Mouse (Mus musculus): ENCODE data around the gene Ano8. TPM values are rescaled to one million over a fixed set of nuclear protein-coding genes. Genes with fewer than 3 reads are reported as not detected.

Ano8 gene
- total RNA-seq, 2 experiments from 2014 or later: 14.0 to 15.1 TPM

DNA sequence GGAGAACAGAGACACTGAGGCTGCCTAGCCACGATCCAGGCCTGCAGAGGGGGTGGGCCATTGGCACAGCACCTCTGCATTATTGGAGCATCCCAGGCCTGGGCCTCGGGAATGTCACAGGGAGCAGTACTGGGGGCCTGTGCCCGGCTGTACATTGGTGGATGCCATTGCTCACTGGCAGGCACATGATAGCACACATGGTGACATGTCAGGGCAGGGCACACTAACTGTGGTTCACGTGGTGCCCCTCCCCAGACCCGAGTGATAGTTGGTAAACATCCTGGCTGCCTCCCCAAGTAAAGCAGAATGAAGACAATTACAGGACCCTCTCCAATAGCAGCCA lies 14.9 kb downstream of the Ano8 start:
- no peak for DNase-seq

- no peak for DNase-seq
Measured at GRCm38 (mm10) chr8:71470146-71470912, 15.4 kb downstream of the Ano8 start.

DNA sequence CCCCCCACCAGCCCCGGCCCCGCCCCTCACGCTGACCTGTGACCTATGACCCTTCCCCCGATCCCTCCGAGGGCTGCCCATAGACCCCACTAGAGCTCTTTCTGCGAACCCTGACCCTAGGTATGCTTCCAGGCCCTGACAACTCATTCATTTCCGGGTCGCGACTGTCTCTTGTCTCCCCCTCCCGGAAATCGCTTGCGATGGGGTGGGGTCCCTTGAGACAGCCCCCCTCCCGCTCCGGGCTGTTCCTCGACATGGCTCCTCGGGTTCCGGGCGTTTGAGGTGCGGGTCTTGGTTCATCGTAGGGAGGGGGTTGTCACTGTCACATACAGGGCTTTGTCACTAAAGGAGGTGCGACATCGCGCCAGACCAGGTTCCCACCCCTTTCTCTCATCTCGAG lies 16.4 kb downstream of the Ano8 start:
- peak; percentile 37 to 59 for DNase-seq

GRCm38 (mm10) chr8:71468916-71469315 lies 16.8 kb downstream of the Ano8 start, which contains the start of gene Dda1:
Dda1 (plus strand) TSS chr8:71469199.
- peak; percentile 98 for DNase-seq

DNA sequence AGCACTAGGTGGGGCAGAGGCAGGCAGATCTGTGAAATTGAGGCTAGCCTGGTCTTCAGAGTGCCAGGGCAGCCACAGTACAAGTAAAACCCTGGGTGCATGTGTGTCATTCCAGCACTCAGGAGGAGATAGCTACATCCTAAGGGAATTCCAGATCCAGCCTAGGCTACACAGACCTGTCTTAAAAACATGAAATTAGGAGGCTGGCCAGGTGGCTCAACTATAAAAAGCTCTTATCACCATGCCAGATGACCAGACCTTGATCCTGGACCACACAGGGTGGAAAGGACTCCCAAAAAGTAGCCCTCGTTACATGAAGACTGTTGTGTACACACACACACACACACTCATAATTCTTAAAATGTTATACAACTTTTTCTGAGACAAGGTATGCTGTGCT lies 17.8 kb downstream of the Ano8 start:
- DNase-seq: no peak

DNA sequence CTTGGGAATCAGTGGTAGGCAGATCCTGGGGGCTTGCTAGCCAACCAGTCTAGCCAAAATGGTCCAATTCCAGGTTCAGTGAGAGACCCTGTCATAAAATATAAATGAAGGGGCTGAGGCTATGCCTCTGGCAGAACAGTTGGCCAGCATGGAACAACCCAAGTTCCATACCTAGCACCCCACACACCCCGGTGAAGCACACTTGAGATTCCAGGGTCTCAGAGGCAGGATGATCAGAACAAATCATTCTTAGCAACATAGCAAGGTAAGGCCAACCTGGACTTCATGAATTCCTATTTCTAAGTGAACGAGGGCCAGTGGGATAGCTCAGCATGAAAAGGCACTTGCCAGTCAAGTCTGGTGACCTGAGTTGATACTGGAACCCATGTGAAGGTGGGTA lies 18.6 kb downstream of the Ano8 start:
- DNase-seq: no peak

GRCm38 (mm10) chr8:71466198-71466597 lies 19.6 kb downstream of the Ano8 start:
- DNase-seq: no peak

GRCm38 (mm10) chr8:71465733-71466132 lies 20.0 kb downstream of the Ano8 start:
- DNase-seq: no peak

- DNase-seq: peak; percentile 96 to 98
Measured at GRCm38 (mm10) chr8:71464513-71465500, 21.0 kb downstream of the Ano8 start, which contains the start of gene Mrpl34. Mrpl34 (plus strand) TSS chr8:71464959.

GRCm38 (mm10) chr8:71463188-71464033 lies 22.4 kb downstream of the Ano8 start, which contains the start of gene Abhd8:
Abhd8 (minus strand) TSS chr8:71463655.
- peak; percentile 97 to 98 for DNase-seq

- DNase-seq: peak; percentile 66 to 77
Measured at GRCm38 (mm10) chr8:71462786-71463185, 23.0 kb downstream of the Ano8 start.

DNA sequence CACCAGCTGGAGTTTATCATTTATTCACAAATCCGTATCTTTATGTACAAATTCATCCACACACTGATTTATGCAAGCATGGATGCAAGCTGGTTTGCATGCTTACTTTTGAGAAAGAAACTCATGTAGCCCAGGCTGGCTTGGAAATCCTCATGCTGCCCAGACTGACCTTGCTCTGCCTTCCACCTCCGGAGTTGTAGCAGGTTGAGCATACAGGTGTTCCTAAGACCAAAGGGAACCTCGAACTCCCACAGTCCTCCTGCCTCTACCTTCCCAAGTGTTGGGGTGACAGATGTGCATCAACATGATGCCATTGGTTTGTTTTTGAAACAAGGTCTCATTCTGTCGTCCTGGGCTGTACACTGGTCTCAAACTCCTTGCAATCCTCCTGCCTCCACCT lies 23.6 kb downstream of the Ano8 start:
- no peak for DNase-seq

DNA sequence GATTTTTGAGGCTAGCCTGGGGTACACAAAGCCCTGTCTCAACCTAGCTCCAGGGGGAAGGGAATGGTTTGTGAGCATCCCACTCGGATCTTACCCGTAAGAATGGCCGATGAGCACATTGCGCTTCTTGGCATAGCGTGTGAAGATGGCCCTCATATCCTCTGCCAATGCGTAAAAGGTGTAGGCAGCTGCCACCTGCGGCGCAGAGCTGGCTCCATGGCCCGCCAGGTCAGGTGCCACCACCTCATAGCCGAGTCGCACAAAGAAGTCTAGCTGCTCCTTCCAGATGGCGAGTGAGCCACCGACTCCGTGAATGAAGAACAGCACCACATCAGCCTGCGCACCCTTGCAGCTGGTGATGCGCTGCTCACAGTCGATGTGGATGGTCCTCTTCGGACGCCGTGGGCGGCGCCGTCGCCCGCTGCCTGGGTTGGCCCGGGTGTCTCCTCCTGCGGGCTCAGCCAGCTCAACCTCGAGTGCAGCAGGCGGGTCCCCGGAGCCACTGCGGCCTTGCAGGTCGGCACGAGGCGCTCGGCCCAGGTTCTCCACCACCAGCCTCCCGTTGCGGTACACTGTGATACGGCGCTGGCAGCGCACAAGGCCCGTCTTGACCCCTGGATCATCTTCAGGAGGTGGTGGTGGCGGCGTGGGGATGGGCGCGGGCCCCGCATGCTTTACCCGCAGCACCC lies 24.5 kb downstream of the Ano8 start:
- DNase-seq: no peak

DNA sequence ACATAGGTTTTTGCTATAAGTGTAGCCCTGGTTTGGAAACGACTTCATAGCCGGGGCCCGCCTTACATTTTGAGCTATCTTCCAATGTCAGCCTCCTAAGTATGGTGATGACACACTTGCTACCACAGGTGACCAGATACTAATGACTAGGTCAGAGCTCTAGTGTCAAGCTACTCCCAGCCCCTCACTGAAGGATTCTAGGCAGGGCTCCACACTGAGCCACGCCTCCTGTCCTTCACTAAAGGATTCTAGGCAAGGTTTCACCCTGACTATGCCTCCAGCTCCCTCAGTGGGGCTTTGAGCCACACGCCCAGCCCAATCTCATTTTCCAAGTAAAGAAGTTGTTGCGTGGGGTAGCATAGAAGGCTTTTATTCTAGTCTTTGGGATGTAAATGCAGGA lies 25.0 kb downstream of the Ano8 start:
- DNase-seq: peak in 1 of 2 experiments; percentile 56

DNA sequence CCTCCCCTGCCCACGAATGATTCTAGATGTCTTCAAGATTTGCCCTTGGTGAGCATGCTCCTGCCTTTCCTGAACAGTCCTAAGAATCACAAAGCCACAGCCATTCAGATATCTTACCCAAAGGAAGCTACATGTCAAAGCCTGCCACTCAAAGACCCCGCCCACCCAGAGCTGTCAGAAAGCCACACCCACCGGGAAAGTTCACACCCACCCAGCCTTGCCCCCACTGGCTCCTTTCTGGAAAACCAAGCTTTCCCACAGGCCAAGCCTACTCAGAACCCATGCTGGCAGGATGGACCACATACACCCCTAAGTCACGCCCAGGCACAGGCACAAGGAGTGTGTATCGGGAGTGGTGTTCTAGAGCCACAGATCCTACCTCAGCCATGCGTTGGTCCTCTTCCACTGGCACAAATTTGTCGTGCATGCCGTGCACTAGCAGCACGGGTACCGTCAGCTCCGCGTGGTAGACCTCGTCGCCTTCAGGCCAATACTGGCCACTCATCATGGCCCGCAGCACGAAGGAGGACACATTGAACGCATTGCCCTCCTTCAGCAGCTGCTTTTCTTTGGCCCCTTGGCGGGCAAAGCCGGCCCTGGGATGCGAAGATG lies 28.0 kb downstream of the Ano8 start:
- no peak for DNase-seq

DNA sequence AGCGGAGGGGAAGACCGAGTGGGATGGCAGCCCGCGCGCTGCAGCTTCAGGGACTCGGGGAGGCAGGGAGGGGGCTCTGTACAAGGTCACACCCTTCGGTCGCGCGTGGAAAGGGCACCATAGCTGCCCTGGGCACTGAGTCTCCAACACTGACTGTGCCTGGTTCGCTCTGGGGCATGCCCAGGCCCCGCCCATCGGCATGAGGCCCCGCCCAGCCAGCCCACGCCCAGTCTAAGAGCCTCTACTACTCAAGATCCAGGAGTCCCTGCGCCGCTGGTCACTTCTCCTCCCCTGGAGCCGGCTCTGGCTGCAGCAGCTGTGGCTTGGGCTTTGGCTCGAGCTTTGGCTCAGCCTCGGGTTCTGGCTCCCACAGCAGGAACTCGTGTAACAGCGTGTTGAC lies 28.9 kb downstream of the Ano8 start:
- DNase-seq: no peak

DNA sequence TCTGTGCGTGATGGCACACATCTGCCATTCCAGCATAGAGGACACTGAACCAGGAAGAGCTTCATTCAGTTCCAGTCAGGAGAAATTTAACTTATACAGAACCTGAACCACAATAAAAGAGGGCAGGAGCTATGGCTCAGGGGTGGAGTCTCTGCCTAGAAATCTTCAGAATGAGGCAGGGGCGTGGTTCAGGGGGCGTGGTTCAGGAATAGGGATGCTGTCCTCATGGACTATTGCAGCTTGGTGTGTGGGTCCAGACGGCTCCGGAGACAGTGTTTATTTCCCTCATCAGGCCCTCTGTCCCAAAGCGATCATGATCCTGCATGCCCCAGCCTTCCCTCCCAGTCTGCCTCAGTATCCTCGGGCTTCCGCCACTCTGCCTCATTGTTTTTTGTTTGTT lies 31.1 kb downstream of the Ano8 start:
- DNase-seq: no peak

DNA sequence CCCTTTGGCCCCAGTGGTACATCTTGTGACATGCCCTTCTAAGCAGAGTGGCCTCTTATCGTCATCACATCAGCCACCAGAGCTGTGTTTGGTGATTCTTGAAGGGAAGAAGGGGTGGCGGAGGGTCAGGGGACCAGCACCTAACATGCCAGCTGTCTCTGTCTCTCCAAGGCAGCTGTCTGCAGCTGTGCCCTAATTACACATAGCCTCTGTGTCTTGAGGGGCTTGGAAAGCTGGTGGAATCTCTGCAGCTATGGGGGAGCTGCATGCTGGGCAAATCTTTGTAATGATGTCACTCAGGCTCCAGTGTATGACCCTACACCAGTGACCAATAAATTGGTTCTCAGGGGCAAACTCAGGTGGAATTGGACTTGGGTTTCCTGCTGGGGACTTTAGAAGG lies 33.1 kb downstream of the Ano8 start:
- no peak for DNase-seq

GRCm38 (mm10) chr8:71451777-71452176 lies 34.0 kb downstream of the Ano8 start:
- no peak for DNase-seq

DNA sequence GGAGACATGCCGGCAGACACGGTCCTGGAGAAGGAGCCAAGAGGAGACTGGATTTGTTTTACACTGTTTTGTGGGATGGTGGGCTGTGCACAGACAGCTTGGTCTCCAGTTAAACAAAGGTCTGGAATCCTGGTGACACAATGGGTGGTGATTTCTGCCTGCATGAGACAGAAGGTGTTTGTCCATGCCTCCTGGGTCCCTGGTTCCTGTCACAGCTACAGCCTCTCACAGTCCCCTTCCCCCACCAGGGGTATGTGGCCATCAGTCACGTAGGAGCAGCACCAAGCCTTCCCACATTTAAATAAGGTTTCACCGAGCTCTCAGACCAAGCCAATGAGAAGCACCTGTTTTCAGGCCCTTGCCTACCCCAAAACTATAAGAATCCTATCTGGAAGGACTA lies 34.4 kb downstream of the Ano8 start:
- DNase-seq: no peak

DNA sequence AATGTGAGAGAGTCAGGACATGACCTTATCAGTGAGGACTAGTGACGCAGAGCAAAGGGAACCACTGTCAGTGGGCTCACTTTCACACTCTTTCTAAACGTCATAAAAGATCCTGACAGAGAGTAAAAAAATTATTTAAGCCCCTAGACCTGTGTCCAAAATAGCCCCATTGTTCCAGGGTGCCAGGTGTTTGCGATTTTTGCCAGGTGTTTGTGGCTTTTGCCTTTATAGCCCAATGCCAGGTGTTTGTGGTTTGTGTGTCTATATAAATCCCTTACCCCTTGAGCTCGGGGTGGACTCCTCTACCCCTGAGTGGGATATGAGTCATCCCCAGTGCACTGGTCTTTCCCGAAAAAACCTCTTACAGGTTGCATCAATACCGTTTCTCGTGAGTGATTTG lies 40.7 kb downstream of the Ano8 start:
- DNase-seq: no peak

Data from adrenal gland, postnatal 36 days (tissue).